Mouse (Mus musculus) midbrain, embryonic 11.5 days (tissue): Measurements from ENCODE around the gene Stoml1. TPM values are rescaled to one million over a fixed set of nuclear protein-coding genes. Genes with fewer than 3 reads are reported as not detected.
"Not testable (repeated sequence)": the region's sequence is repeated elsewhere in the genome, so short reads cannot be mapped to it uniquely, and the experiment has no call there.

Experiments used
- ATAC-seq: fragments of 200-750 bp; cut with Nextera tagmentation; 2 replicates; pipeline ENCODE4 v1.8.0; 2017; ENCODE audit warnings: moderate TSS enrichment, moderate library complexity; ENCODE audit not compliant: low FRiP score
- DNase-seq: peaks from one replicate; pipeline ENCODE4 v3.0.0; 2015; ENCODE audit warnings: low spot score; ENCODE audit errors: missing footprints
- H3K27ac ChIP-seq: fragments of 300-500 bp; sonication (generic); 2 replicates; pipeline ENCODE4 v1.5.1; 2014; ENCODE audit warnings: low read depth, low read length
- H3K27me3 ChIP-seq: fragments of 300-500 bp; sonication (generic); 2 replicates; pipeline ENCODE4 v1.6.1; 2014; ENCODE audit warnings: mild to moderate bottlenecking, low read length, moderate library complexity, mixed read lengths; ENCODE audit not compliant: control insufficient read depth, insufficient read depth
- H3K36me3 ChIP-seq: fragments of 300-500 bp; sonication (generic); 2 replicates; pipeline ENCODE4 v1.6.1; 2014; ENCODE audit warnings: mild to moderate bottlenecking, low read length, moderate library complexity, mixed read lengths; ENCODE audit not compliant: control insufficient read depth, insufficient read depth
- H3K4me1 ChIP-seq: fragments of 300-500 bp; sonication (generic); 2 replicates; pipeline ENCODE4 v1.6.1; 2014; ENCODE audit warnings: low read length; ENCODE audit not compliant: control insufficient read depth, insufficient read depth
- H3K4me2 ChIP-seq: fragments of 300-500 bp; sonication (generic); 2 replicates; pipeline ENCODE4 v1.6.1; 2014; ENCODE audit warnings: mild to moderate bottlenecking, moderate library complexity
- H3K4me3 ChIP-seq: fragments of 300-500 bp; sonication (generic); 2 replicates; pipeline ENCODE4 v1.5.1; 2014; ENCODE audit warnings: low read depth, low read length
- H3K9ac ChIP-seq: fragments of 300-500 bp; sonication (generic); 2 replicates; pipeline ENCODE4 v1.6.1; 2014; ENCODE audit warnings: low read length
- H3K9me3 ChIP-seq: fragments of 300-500 bp; sonication (generic); 2 replicates; pipeline ENCODE4 v1.6.1; 2016; ENCODE audit warnings: low read length; ENCODE audit not compliant: control insufficient read depth
- WGBS: fragments of 180-500 bp; shearing (Covaris S2); extraction: QIAGEN DNeasy Blood & Tissue Kit; methylation state at CpG from one replicate; pipeline ENCODE4 v1.1.7; 2014; 5-methylcytosine and 5-hydroxymethylcytosine counted together
- polyA plus RNA-seq: library from polyadenylated mRNA; unstranded; fragments of >200 nt; fragmentation: Nextera tagmentation; extraction: Ambion mirVana; gene quantifications from 2 replicates; pipeline ENCODE4 v1.2.1, GENCODE M21; 2014

The Stoml1 gene
- polyA plus RNA-seq, 1 experiment from 2014 or later, result 29.7 TPM

GRCm38 (mm10) chr9:58249592-58250192 lies 3.3 kb upstream of the Stoml1 start, which contains the start of gene Pml:
TSS of gene Pml (minus strand) at chr9:58249786.
- Histone ChIP-seq H3K27ac (peak within 1 kb of the TSS; percentile 22; the same call in 1 of the 2 replicates), H3K4me2 (peak within 1 kb of the TSS; percentile 66), H3K4me3 (peak within 1 kb of the TSS; percentile 45), H3K9ac (peak within 1 kb of the TSS; percentile 78), H3K4me1 (peaks cover 19% of the 10 kb centered on the region), H3K27me3 (no peaks in the 10 kb centered on the region), H3K36me3 (no peaks in the 10 kb centered on the region), H3K9me3 (no peaks in the 10 kb centered on the region)
- peak; percentile 94 for DNase-seq
- WGBS, result under 1% methylated on average over 16 of the region's 16 CpGs
- ATAC-seq, result no peak

GRCm38 (mm10) chr9:58250322-58250721 lies 2.6 kb upstream of the Stoml1 start:
- Histone ChIP-seq H3K27ac (no peak overlapping the region), H3K9ac (no peak overlapping the region; the same call in 1 of the 2 replicates)

GRCm38 (mm10) chr9:58250730-58251129 lies 2.2 kb upstream of the Stoml1 start:
- WGBS, result 91% methylated on average over 1 of the region's 1 CpGs

More at GRCm38 (mm10) chr9:58250322-58250721, 2.6 kb upstream of the Stoml1 start:
- DNase-seq, result peak; percentile 84
- Histone ChIP-seq H3K4me1 (peaks cover 19% of the 10 kb centered on the region), H3K4me3 (no peak overlapping the region), H3K4me2 (peak overlapping the region; percentile 66), H3K36me3 (no peaks in the 10 kb centered on the region), H3K9me3 (no peaks in the 10 kb centered on the region), H3K27me3 (no peaks in the 10 kb centered on the region)
- no peak for ATAC-seq
- 79% methylated on average over 8 of the region's 8 CpGs for WGBS

GRCm38 (mm10) chr9:58253805-58254122 lies 800 bp downstream of the Stoml1 start:
- not testable (repeated sequence) for H3K27ac ChIP-seq, DNase-seq

More at GRCm38 (mm10) chr9:58250730-58251129, 2.2 kb upstream of the Stoml1 start:
- not testable (repeated sequence) for ATAC-seq, H3K4me2 ChIP-seq, H3K27me3 ChIP-seq, H3K27ac ChIP-seq, H3K9me3 ChIP-seq, H3K4me3 ChIP-seq, H3K36me3 ChIP-seq, H3K9ac ChIP-seq
- peaks cover 19% of the 10 kb centered on the region for H3K4me1 ChIP-seq
- peak; percentile 57 for DNase-seq

GRCm38 (mm10) chr9:58255105-58255504 lies 2.1 kb downstream of the Stoml1 start:
- H3K9ac ChIP-seq, result no peak overlapping the region
- 65% methylated on average over 2 of the region's 2 CpGs for WGBS
- H3K27ac ChIP-seq, result no peak overlapping the region
- no peak overlapping the region for H3K4me3 ChIP-seq
- peaks cover 4% of the 10 kb centered on the region for H3K4me1 ChIP-seq
- no peak for ATAC-seq
- H3K36me3 ChIP-seq, result peaks cover 12% of the 10 kb centered on the region; the same call in 1 of the 2 replicates
- no peak for DNase-seq
- H3K9me3 ChIP-seq, result no peaks in the 10 kb centered on the region
- H3K4me2 ChIP-seq, result no peak overlapping the region
- no peaks in the 10 kb centered on the region for H3K27me3 ChIP-seq

More at GRCm38 (mm10) chr9:58253805-58254122, 800 bp downstream of the Stoml1 start:
- Histone ChIP-seq H3K9ac (peak overlapping the region; percentile 67), H3K4me1 (peaks cover 12% of the 10 kb centered on the region), H3K4me2 (peak overlapping the region; percentile 71), H3K4me3 (peak overlapping the region; percentile 62)
- not testable (repeated sequence) for ATAC-seq, H3K9me3 ChIP-seq, H3K36me3 ChIP-seq, H3K27me3 ChIP-seq
- WGBS, result 73% methylated on average over 5 of the region's 5 CpGs

GRCm38 (mm10) chr9:58255704-58256685 lies 3.0 kb downstream of the Stoml1 start:
- no peak overlapping the region for H3K4me2 ChIP-seq
- DNase-seq, result no peak
- ATAC-seq, result no peak
- no peaks in the 10 kb centered on the region for H3K9me3 ChIP-seq
- no peaks in the 10 kb centered on the region for H3K27me3 ChIP-seq
- no peak overlapping the region for H3K4me3 ChIP-seq
- no peak overlapping the region for H3K27ac ChIP-seq
- no peak overlapping the region for H3K9ac ChIP-seq
- peaks cover 15% of the 10 kb centered on the region; the same call in 1 of the 2 replicates for H3K36me3 ChIP-seq
- H3K4me1 ChIP-seq, result peaks cover 4% of the 10 kb centered on the region
- WGBS, result 94% methylated on average over 10 of the region's 10 CpGs

GRCm38 (mm10) chr9:58262507-58262906 lies 9.5 kb downstream of the Stoml1 start:
- ATAC-seq (no peak), DNase-seq (no peak)
- H3K9me3 ChIP-seq, result no peaks in the 10 kb centered on the region
- WGBS, result 89% methylated on average over 5 of the region's 5 CpGs
- H3K4me2 ChIP-seq, result no peak overlapping the region
- no peak overlapping the region for H3K4me3 ChIP-seq
- no peaks in the 10 kb centered on the region for H3K27me3 ChIP-seq
- no peak overlapping the region for H3K27ac ChIP-seq
- peaks cover 8% of the 10 kb centered on the region; the same call in 1 of the 2 replicates for H3K36me3 ChIP-seq
- H3K4me1 ChIP-seq, result no peaks in the 10 kb centered on the region
- no peak overlapping the region for H3K9ac ChIP-seq

- 86% methylated on average over 3 of the region's 3 CpGs for WGBS
- H3K27ac ChIP-seq, result no peak overlapping the region
Measured at GRCm38 (mm10) chr9:58265368-58265767, 12.4 kb downstream of the Stoml1 start.

GRCm38 (mm10) chr9:58266571-58267011 lies 13.6 kb downstream of the Stoml1 start:
- H3K36me3 ChIP-seq, result no peaks in the 10 kb centered on the region
- H3K27ac ChIP-seq, result no peak overlapping the region

More at GRCm38 (mm10) chr9:58265368-58265767, 12.4 kb downstream of the Stoml1 start:
- 0 out of 2 replicates have a peak, but pooled peaks cover under 1% of the 10 kb centered on the region for H3K36me3 ChIP-seq
- ATAC-seq, result no peak
- no peak for DNase-seq
- no peak overlapping the region for H3K4me3 ChIP-seq
- no peaks in the 10 kb centered on the region for H3K9me3 ChIP-seq
- no peaks in the 10 kb centered on the region for H3K4me1 ChIP-seq
- no peak overlapping the region for H3K9ac ChIP-seq
- no peak overlapping the region for H3K4me2 ChIP-seq
- no peaks in the 10 kb centered on the region for H3K27me3 ChIP-seq

More at GRCm38 (mm10) chr9:58266571-58267011, 13.6 kb downstream of the Stoml1 start:
- 40% methylated on average over 4 of the region's 4 CpGs for WGBS
- Histone ChIP-seq H3K9ac (no peak overlapping the region), H3K4me2 (no peak overlapping the region), H3K9me3 (no peaks in the 10 kb centered on the region), H3K27me3 (no peaks in the 10 kb centered on the region), H3K4me3 (no peak overlapping the region), H3K4me1 (no peaks in the 10 kb centered on the region)
- DNase-seq, result peak; percentile 79
- ATAC-seq, result no peak
